Mouse (Mus musculus): ENCODE results near the gene Ralgps1. TPM values are rescaled to one million over a fixed set of nuclear protein-coding genes. Genes with fewer than 3 reads are reported as not detected.

Ralgps1 gene
- polyA plus RNA-seq, 1 experiment from 2014 or later: 32.0 TPM

GRCm38 (mm10) chr2:33283674-33284073 lies 87.6 kb downstream of the Ralgps1 start:
- Histone ChIP-seq H3K4me3 (ENCODE audit: low read length) (no peak overlapping the region), H3K27ac (ENCODE audit: low read depth, low read length) (no peak overlapping the region), H3K4me2 (ENCODE audit: low read length) (no peak overlapping the region), H3K9me3 (ENCODE audit: control insufficient read depth, low read length) (peaks cover 4% of the 10 kb centered on the region), H3K36me3 (ENCODE audit: control insufficient read depth, insufficient read depth, low read length) (peaks cover 6% of the 10 kb centered on the region; the same call in 1 of the 2 replicates), H3K27me3 (replicated peaks; ENCODE audit: control insufficient read depth, insufficient read depth, low read length) (no peaks in the 10 kb centered on the region), H3K9ac (ENCODE audit: low read depth, low read length) (no peak overlapping the region), H3K4me1 (ENCODE audit: control insufficient read depth, insufficient read depth, low read depth, low read length) (peaks cover 3% of the 10 kb centered on the region; the same call in 1 of the 2 replicates)
- ATAC-seq: no peak
- 79% methylated on average over 2 of the region's 2 CpGs for WGBS

- peaks cover 3% of the 10 kb centered on the region; the same call in 1 of the 2 replicates for H3K4me1 ChIP-seq (ENCODE audit: control insufficient read depth, insufficient read depth, low read depth, low read length)
- peaks cover 1% of the 10 kb centered on the region for H3K9me3 ChIP-seq (ENCODE audit: control insufficient read depth, low read length)
- H3K27ac ChIP-seq (ENCODE audit: low read depth, low read length): no peak overlapping the region; the same call in 1 of the 2 replicates
- no peak overlapping the region for H3K4me3 ChIP-seq (ENCODE audit: low read length)
- WGBS: 54% methylated on average over 4 of the region's 4 CpGs
- H3K4me2 ChIP-seq (ENCODE audit: low read length): no peak overlapping the region
- H3K36me3 ChIP-seq (ENCODE audit: control insufficient read depth, insufficient read depth, low read length): peaks cover 2% of the 10 kb centered on the region; the same call in 1 of the 2 replicates
- ATAC-seq: peak; percentile 79
- no peaks in the 10 kb centered on the region for H3K27me3 ChIP-seq (replicated peaks; ENCODE audit: control insufficient read depth, insufficient read depth, low read length)
- H3K9ac ChIP-seq (ENCODE audit: low read depth, low read length): no peak overlapping the region
Observed at GRCm38 (mm10) chr2:33282877-33283276, 88.4 kb downstream of the Ralgps1 start.

GRCm38 (mm10) chr2:33281807-33282206 lies 89.5 kb downstream of the Ralgps1 start:
- Histone ChIP-seq H3K4me2 (ENCODE audit: low read length) (no peak overlapping the region), H3K4me3 (ENCODE audit: low read length) (no peak overlapping the region), H3K9me3 (ENCODE audit: control insufficient read depth, low read length) (no peaks in the 10 kb centered on the region), H3K9ac (ENCODE audit: low read depth, low read length) (no peak overlapping the region), H3K27me3 (replicated peaks; ENCODE audit: control insufficient read depth, insufficient read depth, low read length) (no peaks in the 10 kb centered on the region), H3K27ac (ENCODE audit: low read depth, low read length) (no peak overlapping the region), H3K4me1 (ENCODE audit: control insufficient read depth, insufficient read depth, low read depth, low read length) (peaks cover 3% of the 10 kb centered on the region; the same call in 1 of the 2 replicates), H3K36me3 (ENCODE audit: control insufficient read depth, insufficient read depth, low read length) (no peaks in the 10 kb centered on the region)
- WGBS: 89% methylated on average over 5 of the region's 5 CpGs
- no peak for ATAC-seq

GRCm38 (mm10) chr2:33280525-33280924 lies 90.8 kb downstream of the Ralgps1 start:
- WGBS: 76% methylated on average over 2 of the region's 2 CpGs
- no peak overlapping the region for H3K9ac ChIP-seq (ENCODE audit: low read depth, low read length)
- H3K9me3 ChIP-seq (ENCODE audit: control insufficient read depth, low read length): no peaks in the 10 kb centered on the region
- no peak overlapping the region for H3K4me2 ChIP-seq (ENCODE audit: low read length)
- H3K4me3 ChIP-seq (ENCODE audit: low read length): no peak overlapping the region
- ATAC-seq: no peak
- no peaks in the 10 kb centered on the region for H3K36me3 ChIP-seq (ENCODE audit: control insufficient read depth, insufficient read depth, low read length)
- no peaks in the 10 kb centered on the region for H3K27me3 ChIP-seq (replicated peaks; ENCODE audit: control insufficient read depth, insufficient read depth, low read length)
- H3K4me1 ChIP-seq (ENCODE audit: control insufficient read depth, insufficient read depth, low read depth, low read length): peaks cover 3% of the 10 kb centered on the region; the same call in 1 of the 2 replicates
- no peak overlapping the region for H3K27ac ChIP-seq (ENCODE audit: low read depth, low read length)

GRCm38 (mm10) chr2:33279758-33280157 lies 91.5 kb downstream of the Ralgps1 start:
- Histone ChIP-seq H3K4me1 (ENCODE audit: control insufficient read depth, insufficient read depth, low read depth, low read length) (peaks cover 3% of the 10 kb centered on the region; the same call in 1 of the 2 replicates), H3K9ac (ENCODE audit: low read depth, low read length) (no peak overlapping the region), H3K9me3 (ENCODE audit: control insufficient read depth, low read length) (no peaks in the 10 kb centered on the region), H3K4me2 (ENCODE audit: low read length) (no peak overlapping the region), H3K27ac (ENCODE audit: low read depth, low read length) (no peak overlapping the region), H3K36me3 (ENCODE audit: control insufficient read depth, insufficient read depth, low read length) (no peaks in the 10 kb centered on the region), H3K27me3 (replicated peaks; ENCODE audit: control insufficient read depth, insufficient read depth, low read length) (no peaks in the 10 kb centered on the region), H3K4me3 (ENCODE audit: low read length) (no peak overlapping the region)
- ATAC-seq: no peak
- 86% methylated on average over 10 of the region's 10 CpGs for WGBS

- Histone ChIP-seq H3K9me3 (ENCODE audit: control insufficient read depth, low read length) (no peaks in the 10 kb centered on the region), H3K9ac (ENCODE audit: low read depth, low read length) (no peak overlapping the region), H3K4me2 (ENCODE audit: low read length) (no peak overlapping the region), H3K4me1 (ENCODE audit: control insufficient read depth, insufficient read depth, low read depth, low read length) (no peaks in the 10 kb centered on the region; the same call in 1 of the 2 replicates), H3K27me3 (replicated peaks; ENCODE audit: control insufficient read depth, insufficient read depth, low read length) (no peaks in the 10 kb centered on the region), H3K36me3 (ENCODE audit: control insufficient read depth, insufficient read depth, low read length) (no peaks in the 10 kb centered on the region), H3K27ac (ENCODE audit: low read depth, low read length) (no peak overlapping the region), H3K4me3 (ENCODE audit: low read length) (no peak overlapping the region)
- no peak for ATAC-seq
- 83% methylated on average over 12 of the region's 12 CpGs for WGBS
Observed at GRCm38 (mm10) chr2:33274719-33275490, 96.4 kb downstream of the Ralgps1 start.

- 80% methylated on average over 4 of the region's 4 CpGs for WGBS
- Histone ChIP-seq H3K27me3 (replicated peaks; ENCODE audit: control insufficient read depth, insufficient read depth, low read length) (no peaks in the 10 kb centered on the region), H3K4me2 (ENCODE audit: low read length) (no peak overlapping the region), H3K27ac (ENCODE audit: low read depth, low read length) (no peak overlapping the region), H3K9me3 (ENCODE audit: control insufficient read depth, low read length) (no peaks in the 10 kb centered on the region), H3K4me1 (ENCODE audit: control insufficient read depth, insufficient read depth, low read depth, low read length) (no peaks in the 10 kb centered on the region; the same call in 1 of the 2 replicates), H3K4me3 (ENCODE audit: low read length) (no peak overlapping the region), H3K36me3 (ENCODE audit: control insufficient read depth, insufficient read depth, low read length) (no peaks in the 10 kb centered on the region), H3K9ac (ENCODE audit: low read depth, low read length) (no peak overlapping the region)
- no peak for ATAC-seq
Observed at GRCm38 (mm10) chr2:33272665-33273439, 98.4 kb downstream of the Ralgps1 start.

GRCm38 (mm10) chr2:33271511-33271910 lies 99.8 kb downstream of the Ralgps1 start:
- Histone ChIP-seq H3K4me2 (ENCODE audit: low read length) (no peak overlapping the region), H3K9me3 (ENCODE audit: control insufficient read depth, low read length) (no peaks in the 10 kb centered on the region), H3K27me3 (replicated peaks; ENCODE audit: control insufficient read depth, insufficient read depth, low read length) (no peaks in the 10 kb centered on the region), H3K36me3 (ENCODE audit: control insufficient read depth, insufficient read depth, low read length) (no peaks in the 10 kb centered on the region), H3K4me3 (ENCODE audit: low read length) (no peak overlapping the region), H3K9ac (ENCODE audit: low read depth, low read length) (no peak overlapping the region), H3K4me1 (ENCODE audit: control insufficient read depth, insufficient read depth, low read depth, low read length) (peaks cover 7% of the 10 kb centered on the region), H3K27ac (ENCODE audit: low read depth, low read length) (no peak overlapping the region; the same call in 1 of the 2 replicates)
- no peak for ATAC-seq
- WGBS: 48% methylated on average over 1 of the region's 1 CpGs

GRCm38 (mm10) chr2:33270569-33270968 lies 100.7 kb downstream of the Ralgps1 start:
- no peak overlapping the region for H3K4me2 ChIP-seq (ENCODE audit: low read length)
- H3K27ac ChIP-seq (ENCODE audit: low read depth, low read length): no peak overlapping the region
- H3K27me3 ChIP-seq (replicated peaks; ENCODE audit: control insufficient read depth, insufficient read depth, low read length): no peaks in the 10 kb centered on the region
- no peak overlapping the region for H3K4me3 ChIP-seq (ENCODE audit: low read length)
- no peak overlapping the region for H3K9ac ChIP-seq (ENCODE audit: low read depth, low read length)
- 98% methylated on average over 2 of the region's 2 CpGs for WGBS
- ATAC-seq: no peak
- peaks cover 7% of the 10 kb centered on the region for H3K4me1 ChIP-seq (ENCODE audit: control insufficient read depth, insufficient read depth, low read depth, low read length)
- H3K36me3 ChIP-seq (ENCODE audit: control insufficient read depth, insufficient read depth, low read length): no peaks in the 10 kb centered on the region
- H3K9me3 ChIP-seq (ENCODE audit: control insufficient read depth, low read length): no peaks in the 10 kb centered on the region
